Mouse (Mus musculus) midbrain, postnatal 0 days (tissue): ENCODE data around the gene Ecm2. TPM values are rescaled to one million over a fixed set of nuclear protein-coding genes. Genes with fewer than 3 reads are reported as not detected.

Experiments
- ATAC-seq: fragments of 200-750 bp; cut with Nextera tagmentation; 2 replicates; pipeline ENCODE4 v1.8.0; 2017; ENCODE audit warnings: moderate number of reproducible peaks, mild to moderate bottlenecking, moderate TSS enrichment, moderate library complexity; ENCODE audit not compliant: low FRiP score
- DNase-seq: peaks from one replicate; pipeline ENCODE4 v3.0.0-alpha.2; 2015; ENCODE audit warnings: low spot score
- H3K27ac ChIP-seq: fragments of 300-500 bp; sonication (generic); 2 replicates; pipeline ENCODE4 v1.5.1; 2014; ENCODE audit warnings: low read depth, mild to moderate bottlenecking, low read length, mixed read lengths
- H3K27me3 ChIP-seq: fragments of 300-500 bp; sonication (generic); 2 replicates; pipeline ENCODE4 v1.6.1; 2014; ENCODE audit warnings: low read length, control low read depth, mixed read lengths; ENCODE audit not compliant: insufficient read depth
- H3K36me3 ChIP-seq: fragments of 300-500 bp; sonication (generic); 2 replicates; pipeline ENCODE4 v1.6.1; 2014; ENCODE audit warnings: low read length, control low read depth, mixed read lengths; ENCODE audit not compliant: insufficient read depth
- H3K4me1 ChIP-seq: fragments of 300-500 bp; sonication (generic); 2 replicates; pipeline ENCODE4 v1.6.1; 2014; ENCODE audit warnings: mild to moderate bottlenecking, control low read depth, antibody characterized with exemption, low read length, mixed read lengths; ENCODE audit not compliant: insufficient read depth
- H3K4me2 ChIP-seq: fragments of 300-500 bp; sonication (generic); 2 replicates; pipeline ENCODE4 v1.6.1; 2014; ENCODE audit warnings: low read depth, mild to moderate bottlenecking, low read length, mixed read lengths; ENCODE audit not compliant: poor library complexity, severe bottlenecking
- H3K4me3 ChIP-seq: fragments of 300-500 bp; sonication (generic); 2 replicates; pipeline ENCODE4 v1.5.1; 2014; ENCODE audit warnings: low read depth, mild to moderate bottlenecking, low read length, moderate library complexity
- H3K9ac ChIP-seq: fragments of 300-500 bp; sonication (generic); replicated peaks from 2 replicates; pipeline ENCODE4 v1.6.1; 2014; ENCODE audit warnings: mild to moderate bottlenecking, low read length, moderate library complexity, mixed read lengths; ENCODE audit not compliant: poor library complexity, severe bottlenecking
- H3K9me3 ChIP-seq: fragments of 300-500 bp; sonication (generic); 2 replicates; pipeline ENCODE4 v1.6.1; 2016; ENCODE audit warnings: low read length, control low read depth
- CTCF ChIP-seq: IDR thresholded peaks from 2 replicates; pipeline ENCODE4 v1.5.1; 2016; ENCODE audit warnings: antibody characterized with exemption, mild to moderate bottlenecking
- WGBS: fragments of 180-500 bp; shearing (Covaris S2); extraction: QIAGEN DNeasy Blood & Tissue Kit; methylation state at CpG from one replicate; pipeline ENCODE4 v1.1.7; 2014; 5-methylcytosine and 5-hydroxymethylcytosine counted together
- polyA plus RNA-seq: library from polyadenylated mRNA; unstranded; fragments of >200 nt; fragmentation: Nextera tagmentation; extraction: Ambion mirVana; gene quantifications from 2 replicates; pipeline ENCODE4 v1.2.1, GENCODE M21; 2015
- total RNA-seq: library from RNA; depleted of rRNA; stranded (reverse); fragments of >200 nt; gene quantifications from 2 replicates; pipeline ENCODE4 v1.2.3, GENCODE M21; 2014

The Ecm2 gene
- total and polyA plus RNA-seq, 2 experiments from 2014 or later = 1.4 to 2.4 TPM

DNA sequence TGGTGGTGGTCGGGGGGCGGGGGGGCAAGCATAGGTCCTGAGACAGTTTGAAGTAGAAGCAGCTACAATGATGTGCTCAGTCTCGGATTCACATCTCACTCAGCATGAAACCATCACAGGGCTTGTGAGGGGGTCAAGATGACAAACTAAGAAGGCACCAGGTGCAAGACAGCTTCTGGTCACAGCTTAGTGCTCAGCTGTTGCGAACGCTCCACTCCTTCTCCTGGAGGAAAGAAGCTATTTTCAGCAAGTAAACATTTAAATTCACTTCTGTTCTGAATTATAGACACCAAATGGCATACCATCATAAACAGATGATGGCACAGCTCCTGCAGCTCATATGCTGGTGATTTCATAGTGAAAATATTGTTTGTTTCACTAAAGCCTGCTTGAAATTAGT, 19.2 kb upstream of the Ecm2 start:
- H3K27me3 ChIP-seq = no peaks in the 10 kb centered on the region
- DNase-seq (no peak), ATAC-seq (no peak)
- no peaks in the 10 kb centered on the region for H3K9me3 ChIP-seq
- no peaks in the 10 kb centered on the region for H3K36me3 ChIP-seq
- WGBS = 88% methylated on average over 5 of the region's 5 CpGs
- no peak overlapping the region for H3K4me3 ChIP-seq
- no peak overlapping the region for H3K27ac ChIP-seq
- H3K9ac ChIP-seq = no peak overlapping the region
- no peak for TF ChIP-seq CTCF
- H3K4me1 ChIP-seq = no peaks in the 10 kb centered on the region
- no peak overlapping the region for H3K4me2 ChIP-seq

DNA sequence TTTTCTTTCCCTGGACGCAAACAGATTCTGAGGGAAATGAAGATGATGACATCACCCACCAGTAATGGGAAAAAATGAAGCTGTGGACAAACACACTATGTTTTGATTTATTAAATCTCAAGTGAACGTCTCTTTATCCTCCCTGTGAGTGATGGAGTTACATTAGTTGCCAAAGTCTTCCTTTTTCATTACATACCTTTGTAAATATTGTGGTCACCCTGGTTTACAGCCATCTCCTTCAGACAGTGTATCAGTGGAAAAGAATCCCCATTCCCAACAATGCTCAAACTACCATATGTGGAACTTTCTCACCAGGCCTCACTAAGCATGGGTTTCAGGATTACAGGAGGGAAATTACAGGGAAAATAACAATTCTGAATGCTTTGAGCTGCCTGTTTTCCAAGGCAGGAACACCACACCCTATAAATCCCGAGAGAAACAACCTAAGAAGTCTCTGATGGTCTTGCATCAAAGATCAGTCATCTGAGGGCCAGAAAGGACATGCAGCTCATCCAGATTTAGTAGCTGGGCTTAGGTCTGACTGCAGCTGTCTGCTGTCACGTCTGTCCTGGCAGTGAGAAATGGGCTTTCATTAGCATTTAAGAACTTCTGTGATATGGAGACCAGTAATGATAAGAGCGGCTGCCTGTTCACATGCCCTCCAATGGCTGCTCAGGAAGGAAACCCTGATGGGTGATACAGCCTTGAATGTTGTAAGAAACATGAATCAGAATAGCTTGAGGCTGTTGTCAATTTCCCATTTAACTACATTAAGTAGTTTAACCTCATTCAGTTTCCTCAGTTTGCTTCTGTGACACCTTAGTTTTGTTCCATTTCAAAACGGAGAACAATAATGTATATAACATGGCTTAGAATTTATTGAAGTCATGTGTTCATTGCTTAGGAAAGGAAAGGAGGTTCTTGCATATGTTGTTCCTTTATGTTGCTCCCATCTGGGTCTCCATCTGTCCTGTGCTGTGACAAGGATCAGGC, 11.9 kb upstream of the Ecm2 start, which contains the start of gene Tes3-ps:
Gene Tes3-ps, plus strand, starts transcription at position 943 of the 993 bp plus-strand sequence.
- WGBS = 81% methylated on average over 6 of the region's 6 CpGs
- Histone ChIP-seq H3K4me1 (no peaks in the 10 kb centered on the region), H3K9me3 (no peaks in the 10 kb centered on the region), H3K27ac (no peak within 1 kb of the TSS), H3K4me3 (no peak within 1 kb of the TSS), H3K27me3 (no peaks in the 10 kb centered on the region), H3K9ac (no peak within 1 kb of the TSS), H3K4me2 (no peak within 1 kb of the TSS), H3K36me3 (no peaks in the 10 kb centered on the region)
- ATAC-seq = no peak
- no peak for DNase-seq
- TF ChIP-seq CTCF = no peak

DNA sequence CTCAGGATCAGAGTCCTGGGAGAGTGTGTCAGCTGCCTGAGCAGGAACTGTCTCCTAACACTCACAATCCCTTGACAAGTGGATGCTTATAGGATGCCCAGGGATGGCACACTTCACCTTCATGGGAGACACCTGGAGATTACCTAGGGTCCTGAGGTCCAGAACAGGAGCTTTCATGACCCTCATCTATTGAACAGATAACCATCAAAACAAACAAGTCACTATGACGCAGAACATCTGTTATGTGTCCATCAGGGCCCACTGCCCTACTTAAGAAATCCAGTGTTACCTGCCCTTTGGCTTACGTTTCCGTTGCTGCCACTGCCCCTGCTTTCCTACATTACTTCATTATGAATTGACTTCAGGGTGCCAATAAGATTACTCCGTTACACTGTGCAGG, 1.2 kb downstream of the Ecm2 start:
- DNase-seq (no peak), ATAC-seq (no peak)
- Histone ChIP-seq H3K27me3 (no peaks in the 10 kb centered on the region), H3K36me3 (no peaks in the 10 kb centered on the region), H3K27ac (no peak overlapping the region), H3K9ac (no peak overlapping the region), H3K4me1 (no peaks in the 10 kb centered on the region), H3K4me2 (no peak overlapping the region), H3K4me3 (no peak overlapping the region), H3K9me3 (no peaks in the 10 kb centered on the region)
- TF ChIP-seq CTCF = no peak
- 84% methylated on average over 4 of the region's 4 CpGs for WGBS

DNA sequence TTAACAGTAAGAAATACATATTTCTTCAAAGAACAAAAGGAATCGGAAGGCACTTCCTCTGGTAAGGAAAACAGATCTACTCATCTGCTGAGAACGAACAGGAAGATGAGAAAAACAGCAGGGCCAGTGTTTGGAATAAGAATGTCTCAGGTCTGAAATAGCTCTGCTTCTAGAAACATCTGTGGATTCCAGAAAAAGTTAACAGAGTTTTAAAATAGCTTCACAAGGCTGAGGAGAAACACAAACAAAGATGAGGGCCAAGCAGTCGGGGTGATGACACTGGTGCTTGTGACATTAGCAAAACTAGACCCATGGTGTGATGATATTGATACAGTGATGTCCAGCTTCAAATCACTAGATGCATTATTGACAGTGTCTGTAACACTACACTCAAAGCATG, 2.6 kb downstream of the Ecm2 start:
- ATAC-seq (no peak), DNase-seq (no peak)
- no peak overlapping the region for H3K9ac ChIP-seq
- H3K4me3 ChIP-seq = no peak overlapping the region
- no peak overlapping the region for H3K4me2 ChIP-seq
- H3K27me3 ChIP-seq = no peaks in the 10 kb centered on the region
- H3K4me1 ChIP-seq = no peaks in the 10 kb centered on the region
- H3K27ac ChIP-seq = no peak overlapping the region
- WGBS = 82% methylated on average over 3 of the region's 3 CpGs
- no peaks in the 10 kb centered on the region for H3K9me3 ChIP-seq
- no peak for TF ChIP-seq CTCF
- H3K36me3 ChIP-seq = no peaks in the 10 kb centered on the region

DNA sequence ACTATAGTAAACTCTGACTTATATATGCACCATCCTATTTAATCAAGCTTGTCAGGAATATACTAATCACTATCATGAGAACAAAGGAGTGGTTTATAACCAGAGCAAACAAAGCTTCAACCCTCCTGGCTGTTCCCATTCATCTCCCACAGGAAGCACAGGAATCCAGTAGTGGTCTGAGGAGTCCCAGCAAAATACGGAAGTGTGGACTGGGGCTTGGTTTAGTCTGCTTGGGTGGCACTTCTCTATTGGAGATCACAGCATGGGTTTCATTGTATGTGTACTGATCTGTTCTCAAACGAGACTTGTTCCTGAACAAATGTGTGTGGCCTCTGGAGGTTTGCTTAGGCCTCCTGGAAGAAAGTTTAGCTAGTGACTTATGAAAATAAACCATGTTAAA, 14.2 kb downstream of the Ecm2 start:
- no peak overlapping the region for H3K4me3 ChIP-seq
- WGBS = 31% methylated on average over 2 of the region's 2 CpGs
- no peak overlapping the region for H3K4me2 ChIP-seq
- no peaks in the 10 kb centered on the region for H3K27me3 ChIP-seq
- no peaks in the 10 kb centered on the region for H3K4me1 ChIP-seq
- no peaks in the 10 kb centered on the region for H3K36me3 ChIP-seq
- H3K9ac ChIP-seq = no peak overlapping the region
- H3K27ac ChIP-seq = no peak overlapping the region
- TF ChIP-seq CTCF = no peak
- DNase-seq (no peak), ATAC-seq (no peak)
- no peaks in the 10 kb centered on the region for H3K9me3 ChIP-seq

DNA sequence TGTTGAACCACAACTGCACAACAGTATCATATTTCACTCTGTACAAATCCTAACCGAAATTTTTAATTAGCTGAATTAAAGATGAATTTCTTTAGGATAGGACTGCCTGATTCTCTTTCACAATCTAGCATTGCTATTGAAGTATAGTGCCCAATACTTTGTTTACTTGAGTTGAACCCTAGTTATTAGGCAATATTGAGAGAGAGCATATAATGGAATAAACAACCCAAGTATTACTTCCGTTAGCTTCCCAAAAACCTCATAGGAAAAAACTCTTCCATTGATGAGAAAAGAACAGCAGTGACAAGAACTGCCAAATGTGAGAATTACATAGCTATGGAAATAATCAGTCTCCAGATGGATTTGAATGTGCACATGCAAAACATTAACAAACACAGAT, 21.6 kb downstream of the Ecm2 start:
- Histone ChIP-seq H3K9me3 (no peaks in the 10 kb centered on the region), H3K27ac (no peak overlapping the region), H3K36me3 (no peaks in the 10 kb centered on the region), H3K4me2 (no peak overlapping the region), H3K4me1 (no peaks in the 10 kb centered on the region), H3K9ac (no peak overlapping the region), H3K4me3 (no peak overlapping the region), H3K27me3 (no peaks in the 10 kb centered on the region)
- DNase-seq (no peak), ATAC-seq (no peak)
- TF ChIP-seq CTCF = no peak
- WGBS = 86% methylated on average over 2 of the region's 2 CpGs
